Mouse (Mus musculus) heart, adult 10 weeks (tissue): ENCODE results near the gene Acadm. TPM values are rescaled to one million over a fixed set of nuclear protein-coding genes. Genes with fewer than 3 reads are reported as not detected.

Source experiments
- polyA plus RNA-seq: library from polyadenylated mRNA; stranded (reverse); fragments of 350-450 nt; fragmentation: Illumina TruSeq; extraction: RNeasy Lipid Tissue Mini Kit (QIAGEN cat#74804); gene quantifications from one replicate; pipeline ENCODE4 v1.2.3, GENCODE M21; 2014; ENCODE audit warnings: low read depth, low replicate concordance

The Acadm gene
- polyA plus RNA-seq, result 1,360 TPM

DNA sequence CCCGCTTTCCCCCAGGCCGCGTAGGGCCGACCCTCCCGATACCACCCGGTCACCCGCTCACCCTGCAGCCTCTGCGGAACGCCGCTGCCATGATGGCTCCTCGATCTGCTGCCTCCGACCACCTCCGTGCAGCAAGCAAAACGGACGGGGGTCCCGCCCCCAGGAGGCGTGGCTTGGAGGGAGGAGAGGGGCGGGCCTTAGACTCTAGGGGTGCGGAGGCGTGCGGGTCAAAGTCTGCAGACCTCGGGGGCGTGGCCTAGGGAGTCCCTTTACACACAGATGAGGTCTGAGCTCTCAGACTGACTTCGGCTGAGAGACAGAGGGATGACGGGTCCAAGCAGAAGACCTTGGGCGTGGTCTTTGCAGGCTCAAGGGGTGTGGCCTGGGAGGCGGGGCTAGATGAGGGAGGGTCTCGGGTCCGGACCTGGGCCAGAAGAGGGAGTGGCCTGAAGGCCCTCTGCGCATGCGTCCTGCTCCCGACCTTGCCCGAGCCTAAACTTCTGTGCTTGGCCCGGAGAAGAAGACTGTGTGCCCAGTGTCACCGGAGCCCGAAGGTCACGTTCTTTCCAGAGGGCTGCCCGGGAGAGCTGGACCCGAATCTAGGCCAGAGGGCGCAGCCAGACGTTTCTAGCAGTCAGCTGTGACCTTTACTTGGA lies at the start of gene Acadm:
Gene Acadm (minus strand): TSS at position 298 of the 656 bp plus-strand sequence.

DNA sequence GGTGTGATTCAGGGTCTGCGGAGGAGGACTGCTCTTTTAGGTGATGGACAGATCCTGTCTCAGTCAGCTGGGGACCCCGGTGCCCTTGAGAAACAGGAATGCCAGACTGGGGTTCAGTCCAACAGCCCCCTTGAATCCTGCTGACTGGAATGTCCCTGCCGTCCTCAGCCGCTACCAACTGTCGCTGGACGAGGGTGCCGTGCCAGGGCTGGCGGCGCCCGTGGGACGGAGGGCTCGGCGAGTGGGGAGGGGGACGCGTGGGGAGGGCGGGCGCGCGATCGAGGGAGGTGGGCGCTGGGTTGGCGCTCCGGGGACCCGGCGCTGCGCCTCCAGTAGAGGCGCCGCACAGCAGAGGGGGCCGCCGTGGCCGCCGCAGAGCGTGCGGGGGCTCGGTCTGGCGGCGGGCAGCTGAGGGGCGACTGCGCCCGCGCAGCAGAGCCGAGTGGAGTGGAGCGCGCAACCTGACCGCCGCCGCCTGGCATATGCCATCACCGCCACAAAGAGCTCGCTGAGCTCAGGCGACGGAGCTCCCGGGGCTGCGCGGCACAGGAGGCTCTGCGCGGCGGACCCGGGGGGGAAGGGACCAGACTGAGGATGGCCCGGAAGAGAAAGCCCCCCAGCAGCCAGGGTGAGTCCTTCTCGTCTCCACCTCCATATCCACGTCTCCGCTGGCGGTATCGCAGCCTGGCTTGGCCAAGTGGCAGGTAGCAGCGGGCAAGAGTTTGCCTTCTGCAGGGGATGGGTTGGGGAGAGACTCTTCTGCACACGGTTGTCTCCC lies 28.9 kb upstream of the Acadm start, which contains the start of gene Slc44a5:
Gene Slc44a5 (plus strand): TSS at position 266 of the 778 bp plus-strand sequence.

DNA sequence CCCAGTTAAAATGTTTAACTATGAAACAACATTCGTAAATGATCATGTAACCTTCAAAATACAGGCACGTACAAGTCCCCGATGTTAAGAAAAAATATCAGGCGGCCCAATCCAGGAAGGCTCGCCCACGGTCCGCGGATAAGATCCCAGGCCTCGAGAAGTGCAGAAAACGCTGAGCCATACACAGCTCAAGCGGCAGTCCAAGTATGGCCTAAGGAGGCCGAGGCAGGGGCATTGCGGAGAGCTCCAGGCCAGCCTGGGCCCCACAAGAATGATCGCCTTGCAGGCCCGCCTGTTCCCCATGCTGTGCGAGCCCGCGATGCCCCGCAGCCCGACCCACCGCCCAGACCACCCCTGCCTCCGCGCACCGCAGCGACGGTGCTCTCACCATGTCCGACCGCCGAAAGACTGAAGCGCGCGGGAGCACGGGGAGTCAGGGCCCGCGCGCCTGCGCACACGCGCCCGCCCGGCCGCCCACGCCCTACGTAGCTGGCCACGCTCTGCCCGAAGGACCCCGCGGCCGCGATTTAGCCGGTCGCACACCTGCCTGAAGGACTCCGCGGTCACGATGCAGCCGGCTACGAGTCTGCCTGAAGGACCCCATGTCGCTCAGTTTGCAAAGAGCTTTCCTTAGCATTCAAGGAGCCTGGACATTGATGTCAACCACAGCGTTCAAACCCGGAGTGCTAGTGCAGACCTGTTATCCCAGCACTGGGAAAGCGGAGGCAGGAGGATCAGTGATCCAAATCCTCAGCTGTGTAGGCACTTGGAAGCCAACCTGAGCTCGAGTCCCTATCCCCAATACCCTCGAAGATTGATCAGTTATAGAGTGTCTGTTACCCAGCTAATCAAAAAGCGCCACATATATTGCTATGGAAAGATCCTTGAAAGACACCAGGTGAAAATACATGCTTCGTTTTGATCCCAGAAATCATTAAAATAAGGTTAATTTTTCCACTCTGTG lies 31.6 kb downstream of the Acadm start, which contains the start of gene Rabggtb:
Gene Rabggtb (minus strand): TSS at position 464 of the 964 bp plus-strand sequence.

DNA sequence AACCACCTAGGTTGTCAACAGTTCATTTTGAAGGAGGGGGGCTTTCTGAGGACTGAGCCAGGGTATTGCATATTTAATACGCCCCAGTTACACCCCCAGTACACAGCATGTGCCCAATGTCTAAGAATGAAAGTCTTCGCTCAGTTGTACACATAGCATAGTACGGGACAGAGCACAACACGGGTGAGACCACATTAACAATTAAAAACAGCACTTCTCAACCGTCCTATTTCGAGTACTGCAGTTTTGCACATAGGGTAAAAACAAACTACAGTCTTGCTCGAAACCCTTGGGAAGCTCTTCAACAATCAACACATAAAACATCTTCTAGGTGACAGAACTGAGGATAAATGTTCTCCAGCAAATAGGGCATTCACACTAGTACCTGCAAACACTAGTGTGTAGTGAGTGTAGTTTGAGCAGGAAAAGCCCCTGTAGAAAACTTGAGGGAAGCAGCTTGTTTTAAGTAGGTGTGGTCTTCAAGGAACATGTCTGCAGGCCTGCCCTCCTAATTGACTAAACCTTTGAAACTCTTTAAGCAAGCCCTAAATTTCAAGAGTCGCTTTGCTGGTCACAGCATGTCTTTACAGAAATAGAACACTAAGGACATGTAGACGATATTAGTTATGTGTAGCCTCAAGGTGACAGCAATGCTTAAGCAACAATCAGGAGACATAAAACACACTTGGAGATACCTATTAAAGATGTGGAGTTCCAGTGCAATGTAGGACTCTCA lies 38.1 kb downstream of the Acadm start, which contains the start of gene Msh4:
Gene Msh4 (minus strand): TSS at position 3 of the 736 bp plus-strand sequence.

Other genes with a start within 250 kb of the Acadm start
- gene St6galnac3, start 219.5 kb downstream of the Acadm start, polyA plus RNA-seq, result 4.5 TPM
- gene Asb17, start 100.4 kb downstream of the Acadm start, polyA plus RNA-seq, result not detected
- gene Msh4, start 38.5 kb downstream of the Acadm start, polyA plus RNA-seq, result not detected
- gene Rabggtb, start 31.6 kb downstream of the Acadm start, polyA plus RNA-seq, result 123 TPM
- gene Slc44a5, start 28.8 kb upstream of the Acadm start, polyA plus RNA-seq, result 0.16 TPM